Mouse (Mus musculus): ENCODE data around the gene Rpf2.

Rpf2 gene

DNA sequence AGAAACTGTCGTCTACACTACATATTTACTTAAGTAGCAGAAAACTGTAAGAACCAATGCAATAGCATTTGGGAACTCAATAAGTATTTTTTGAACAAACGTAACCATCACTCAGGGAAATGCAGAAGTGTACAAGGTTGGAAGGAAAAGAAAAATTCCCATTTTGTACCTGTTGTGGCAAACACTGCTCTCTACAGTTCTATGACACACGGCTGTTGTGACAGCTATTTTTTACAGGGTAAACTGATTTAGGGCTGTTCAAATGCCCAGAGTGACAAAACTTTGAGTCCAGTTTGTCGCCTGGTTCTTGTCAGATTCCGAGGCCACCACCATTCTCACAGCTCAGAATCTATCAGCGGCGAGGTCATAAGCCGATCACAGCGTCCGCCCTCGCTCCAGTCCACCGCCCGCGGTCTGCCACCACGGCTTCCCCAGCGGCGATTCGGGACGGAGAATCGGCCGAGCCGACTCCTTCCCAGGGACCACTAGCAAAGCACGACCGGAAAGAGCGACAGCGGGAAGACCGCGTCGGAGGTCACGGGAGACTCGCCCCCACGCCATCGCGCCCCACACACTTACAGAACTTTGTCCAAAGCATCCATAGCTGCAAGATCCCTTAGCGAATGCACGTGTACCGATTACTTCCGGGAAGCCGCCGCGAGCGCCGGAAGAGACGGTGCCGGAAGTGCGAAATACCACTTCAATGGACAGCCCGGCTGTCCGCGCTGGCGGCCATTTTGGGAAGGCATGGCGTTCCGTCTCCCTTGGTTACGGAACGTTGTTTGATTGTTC, at the start of gene Rpf2:
TSS of gene Rpf2 (minus strand) at position 663 of the 792 bp plus-strand sequence.
- peak; percentile 67 for DNase-seq (ENCODE audit: low spot score)

- no peak for DNase-seq (ENCODE audit: low spot score)
Measured at GRCm38 (mm10) chr10:40292640-40293039, 45.8 kb upstream of the Rpf2 start.

DNA sequence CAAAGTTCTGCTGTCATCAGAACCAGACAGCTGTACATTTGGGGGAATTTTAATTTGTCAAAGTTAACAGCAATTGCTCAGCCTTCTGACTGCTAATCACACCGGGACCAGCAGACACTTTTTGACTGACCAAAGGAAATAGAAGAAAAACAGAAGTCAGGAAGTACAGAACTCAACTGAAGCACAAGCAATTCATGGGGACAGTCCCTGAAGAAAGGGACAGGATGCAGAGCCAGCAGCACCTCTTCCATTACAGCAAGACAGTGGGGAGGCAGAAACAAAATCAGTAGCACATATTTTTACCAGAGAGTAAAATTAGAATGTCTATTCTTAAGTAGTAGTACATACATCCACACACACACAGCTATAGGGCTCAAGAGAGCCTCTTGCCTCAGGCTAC, 39.9 kb upstream of the Rpf2 start:
- DNase-seq (ENCODE audit: low spot score) = no peak

- DNase-seq (ENCODE audit: low spot score) = no peak
Measured at GRCm38 (mm10) chr10:40285571-40285970, 38.7 kb upstream of the Rpf2 start.

DNA sequence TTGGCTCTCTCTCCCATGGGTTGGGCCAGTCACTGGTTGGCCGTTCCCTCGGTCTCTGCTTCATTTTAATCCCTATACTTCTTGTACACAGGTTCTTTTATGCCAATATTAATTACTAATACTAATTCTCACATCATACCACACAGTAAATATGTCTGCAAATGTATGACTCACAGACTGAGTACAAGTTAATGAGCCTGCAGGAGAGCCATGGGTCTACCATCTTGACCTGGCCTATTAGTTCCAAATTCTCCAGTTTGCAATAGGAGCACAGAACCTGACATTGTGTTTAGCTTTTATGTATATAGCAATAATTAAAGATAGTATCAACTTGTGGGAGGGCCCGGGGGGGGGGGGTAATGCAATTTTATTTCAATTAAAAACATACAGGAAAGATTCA, 38.2 kb upstream of the Rpf2 start:
- DNase-seq (ENCODE audit: low spot score) = no peak

GRCm38 (mm10) chr10:40284179-40284831, 37.5 kb upstream of the Rpf2 start:
- no peak for DNase-seq (ENCODE audit: low spot score)

- DNase-seq (ENCODE audit: low spot score) = no peak
Measured at GRCm38 (mm10) chr10:40283636-40284035, 36.8 kb upstream of the Rpf2 start.

- no peak for DNase-seq (ENCODE audit: low spot score)
Measured at GRCm38 (mm10) chr10:40281565-40281964, 34.7 kb upstream of the Rpf2 start.

GRCm38 (mm10) chr10:40278317-40278716, 31.5 kb upstream of the Rpf2 start:
- no peak for DNase-seq (ENCODE audit: low spot score)

GRCm38 (mm10) chr10:40275991-40276390, 29.2 kb upstream of the Rpf2 start:
- no peak for DNase-seq (ENCODE audit: low spot score)

DNA sequence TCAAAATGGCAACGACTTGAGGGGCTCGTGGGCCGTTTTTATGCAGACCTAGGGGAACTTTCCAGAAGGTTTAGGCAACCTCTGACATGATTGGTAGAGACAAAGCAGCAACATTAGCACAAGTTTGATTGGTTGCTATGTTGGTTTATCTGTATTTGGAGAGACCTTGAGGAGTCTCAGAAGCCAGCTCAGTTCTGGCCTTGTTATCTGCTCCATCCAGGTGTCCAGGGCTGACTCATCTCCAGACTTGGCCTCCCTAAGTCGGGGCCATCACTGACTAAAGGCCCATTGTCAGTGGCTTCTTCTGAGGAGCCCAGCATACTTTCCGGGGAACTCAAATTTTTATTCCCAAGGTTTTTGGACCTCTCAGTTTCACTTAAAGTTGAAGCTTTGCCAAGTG, 27.1 kb upstream of the Rpf2 start:
- DNase-seq (ENCODE audit: low spot score) = no peak

DNA sequence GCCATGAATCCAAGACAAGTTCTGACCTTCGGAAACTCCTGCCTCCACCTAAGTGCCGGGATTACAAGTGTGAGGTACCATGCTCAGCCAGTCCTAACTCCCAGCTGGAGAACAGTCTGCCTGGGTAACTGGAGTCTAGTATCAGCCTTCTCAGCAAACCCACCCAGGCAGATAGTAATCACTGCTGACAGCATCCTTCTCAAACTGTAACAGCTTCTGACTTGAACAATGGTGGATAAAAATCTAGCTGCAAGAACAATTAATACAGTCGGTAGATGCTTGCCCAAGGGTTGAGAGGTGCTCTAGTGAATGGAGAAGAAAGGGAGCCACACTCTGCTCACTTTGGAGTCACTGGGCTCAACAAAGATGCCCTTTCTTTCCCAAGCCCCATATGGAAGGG, 24.4 kb upstream of the Rpf2 start:
- DNase-seq (ENCODE audit: low spot score) = no peak

GRCm38 (mm10) chr10:40264920-40265319, 18.1 kb upstream of the Rpf2 start:
- no peak for DNase-seq (ENCODE audit: low spot score)

- no peak for DNase-seq (ENCODE audit: low spot score)
Measured at GRCm38 (mm10) chr10:40263691-40264090, 16.9 kb upstream of the Rpf2 start.

GRCm38 (mm10) chr10:40262200-40262599, 15.4 kb upstream of the Rpf2 start:
- no peak for DNase-seq (ENCODE audit: low spot score)

GRCm38 (mm10) chr10:40260305-40260704, 13.5 kb upstream of the Rpf2 start:
- DNase-seq (ENCODE audit: low spot score) = no peak

GRCm38 (mm10) chr10:40259542-40259941, 12.7 kb upstream of the Rpf2 start:
- DNase-seq (ENCODE audit: low spot score) = no peak

DNA sequence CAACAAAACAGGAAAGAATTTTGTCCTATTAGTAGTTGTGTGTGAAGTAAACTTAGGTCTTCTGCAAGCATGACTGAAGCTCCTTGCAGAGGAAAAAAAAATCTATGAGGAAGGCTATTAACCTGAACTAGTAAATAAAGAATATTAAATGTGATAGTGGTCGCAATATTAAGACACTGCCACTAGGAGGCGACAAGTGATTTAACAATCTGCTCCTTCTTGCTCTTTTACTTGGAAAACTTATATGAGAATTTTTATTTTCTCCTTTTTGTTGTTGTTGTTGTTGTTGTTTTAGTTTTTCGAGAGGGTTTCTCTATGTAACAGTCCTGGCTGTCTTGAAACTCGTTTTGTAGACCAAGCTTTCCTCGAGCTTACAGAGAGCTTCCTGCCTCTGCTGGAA, 12.1 kb upstream of the Rpf2 start:
- DNase-seq (ENCODE audit: low spot score) = no peak

DNA sequence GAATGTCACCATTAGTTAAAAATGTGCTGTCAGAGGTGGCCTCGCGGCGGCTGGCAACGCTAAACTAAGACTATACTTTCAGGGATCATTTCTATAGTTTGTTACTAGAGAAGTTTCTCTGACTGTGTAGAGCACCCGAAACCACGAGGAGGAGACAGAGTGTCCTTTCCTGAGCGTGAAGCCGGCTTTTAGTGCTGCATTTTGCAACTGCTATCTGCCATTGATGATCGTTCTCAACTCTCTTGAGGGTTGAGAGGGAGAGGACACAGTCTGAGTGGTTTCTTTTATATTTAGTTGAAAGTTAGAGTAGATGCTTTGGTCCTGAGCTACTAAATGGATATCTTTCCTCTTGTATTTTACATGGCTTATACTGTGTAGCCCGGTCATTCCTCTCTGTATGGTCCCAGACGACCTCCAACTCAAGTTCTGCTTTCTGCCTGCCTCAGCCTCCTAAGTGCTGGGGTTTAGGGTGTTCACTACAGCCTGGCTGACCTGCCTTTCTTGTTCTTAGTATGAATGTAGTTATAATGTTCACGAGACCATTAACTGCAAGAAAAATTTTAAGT, 11.6 kb upstream of the Rpf2 start:
- peak; percentile 57 for DNase-seq (ENCODE audit: low spot score)

DNA sequence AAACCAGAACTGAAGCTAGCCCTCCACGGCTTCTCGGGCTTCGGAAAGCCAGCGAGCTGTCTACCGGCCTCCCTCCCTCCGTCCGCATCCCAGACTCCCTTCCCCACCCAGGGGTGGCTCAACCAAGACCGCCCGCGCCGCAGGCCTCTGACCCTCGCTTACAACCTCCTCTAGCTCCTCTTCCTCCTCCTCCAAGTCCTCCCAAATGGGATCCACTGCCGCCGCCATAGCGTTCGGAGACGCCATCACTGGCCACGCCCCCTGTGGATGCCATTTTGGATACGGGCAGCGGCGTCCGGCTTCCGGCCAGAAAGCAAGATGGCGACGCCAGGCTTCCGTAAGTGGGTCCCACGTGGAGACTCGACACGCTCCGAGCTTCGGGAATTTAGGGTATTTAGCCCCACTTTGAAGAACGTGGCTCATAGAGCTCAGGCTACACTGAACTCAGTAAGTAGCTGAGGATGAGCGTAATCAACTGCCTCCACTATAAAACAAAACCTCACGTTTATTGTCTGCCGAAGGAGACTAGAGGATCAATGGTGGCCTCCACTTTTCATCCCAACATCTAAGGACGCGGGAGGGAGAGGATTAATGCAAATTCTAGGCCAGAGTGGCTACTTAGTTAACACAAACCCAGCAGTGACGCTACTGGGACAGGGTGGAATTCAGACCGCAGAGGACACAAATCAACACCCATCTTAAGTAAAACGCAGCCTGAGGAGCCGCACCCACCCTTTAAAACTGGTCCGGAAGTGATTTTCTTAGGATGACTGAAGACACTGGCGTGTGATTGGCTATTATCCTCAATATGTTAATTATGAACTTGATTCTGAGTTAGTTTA, 10.8 kb upstream of the Rpf2 start, which contains the start of gene Gtf3c6:
TSS of gene Gtf3c6 (minus strand) at position 695 of the 842 bp plus-strand sequence.
- peak; percentile 85 for DNase-seq (ENCODE audit: low spot score)

- DNase-seq (ENCODE audit: low spot score) = peak; percentile 57
Measured at GRCm38 (mm10) chr10:40256716-40257115, 9.9 kb upstream of the Rpf2 start.

DNA sequence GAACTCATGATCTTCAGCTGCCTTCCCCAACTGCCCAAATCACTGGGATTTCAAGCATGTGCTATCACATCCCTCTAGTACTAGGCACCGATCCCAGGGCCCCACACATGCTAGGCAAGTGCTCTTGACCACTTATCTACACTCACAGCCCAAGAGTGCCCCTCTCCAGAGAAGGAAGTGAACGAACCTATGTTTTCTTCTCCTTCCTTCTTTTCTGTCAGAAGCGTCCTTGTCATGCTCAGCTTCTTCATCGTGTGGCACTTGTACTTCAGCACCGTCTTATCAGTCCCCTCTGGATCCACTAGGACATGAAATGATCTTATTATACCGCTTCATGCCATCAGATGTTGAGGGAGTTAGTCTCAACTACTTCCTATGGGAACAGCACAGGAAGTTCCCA, 4.1 kb upstream of the Rpf2 start:
- DNase-seq (ENCODE audit: low spot score) = no peak
